8 mouse cellular contexts compared by ENCODE assay signal in the genomic region with DNA sequence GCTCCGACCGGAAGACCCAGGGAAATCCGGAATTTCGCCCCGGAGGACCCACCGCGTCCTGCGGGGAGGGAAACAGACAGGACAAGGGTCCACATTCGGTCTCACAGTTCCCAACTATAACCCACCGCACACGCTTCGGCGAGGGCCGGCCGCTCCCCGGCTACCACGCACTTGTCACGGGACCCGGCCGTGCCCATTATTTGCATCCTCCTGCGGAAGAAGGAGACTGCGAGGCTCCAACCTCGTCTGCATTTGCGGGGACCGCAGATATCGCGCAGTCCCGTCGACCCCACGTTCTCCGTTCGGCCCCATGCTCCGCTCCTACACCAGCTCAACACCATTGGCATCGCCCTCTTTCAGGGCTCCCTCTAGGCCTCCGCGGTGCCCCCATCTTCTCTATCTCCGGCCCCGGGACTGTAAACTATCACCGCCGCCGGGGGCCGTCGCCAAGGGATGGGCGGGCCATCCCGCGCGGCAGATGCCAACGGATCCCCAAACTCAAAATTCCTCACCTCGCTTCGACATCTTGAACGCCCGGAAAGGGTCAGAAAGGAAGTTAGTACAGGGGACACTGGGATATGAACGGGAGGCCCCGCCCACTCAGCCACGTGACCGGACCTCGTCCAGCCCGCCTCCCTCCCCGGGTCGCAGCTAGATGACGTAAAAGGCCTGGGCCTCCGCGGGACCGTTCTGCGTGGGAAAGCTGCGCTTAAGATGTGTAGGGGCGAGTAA. TPM values are rescaled to one million over a fixed set of nuclear protein-coding genes. Genes with fewer than 3 reads are reported as not detected.
DNase-seq lines count a peak whose midpoint lies in the region; ATAC-seq lines count a peak whose summit lies in the region.

TSS of gene Rpl23 (minus strand) at position 606 of the 732 bp plus-strand sequence.

- H3K9ac ChIP-seq in heart, embryonic 14.5 days (ENCODE audit: low read length), result peak within 1 kb of the TSS; percentile 100
- peak within 1 kb of the TSS; percentile 92 for H3K9ac ChIP-seq in liver, embryonic 13.5 days
- peak within 1 kb of the TSS; percentile 99 for H3K9ac ChIP-seq in stomach, embryonic 16.5 days (ENCODE audit: low read length)

- H3K4me1 ChIP-seq in heart, embryonic 14.5 days (ENCODE audit: control insufficient read depth in 2 of 2, insufficient read depth in 2 of 2, low read length in 2 of 2), result peaks cover 3 to 10% of the 10 kb centered on the region in 2 experiments
- peaks cover 40% of the 10 kb centered on the region for H3K4me1 ChIP-seq in liver, embryonic 13.5 days (replicated peaks)
- H3K4me1 ChIP-seq in stomach, embryonic 16.5 days (ENCODE audit: control insufficient read depth, insufficient read depth, low read length), result peaks cover 14% of the 10 kb centered on the region

- ATAC-seq in CD4-positive, CD25-positive, alpha-beta regulatory T cell, adult 4 months, result peak; percentile 91
- ATAC-seq in heart, embryonic 14.5 days (ENCODE audit: insufficient number of reproducible peaks, insufficient read depth, low FRiP score, low read depth), result peak; percentile 93
- peak; percentile 88 for ATAC-seq in liver, embryonic 13.5 days (ENCODE audit: low read depth)
- peak; percentile 97 for ATAC-seq in stomach, embryonic 16.5 days (ENCODE audit: insufficient read depth, low FRiP score)

- DNase-seq in c-Kit-negative CD71-positive TER-119-positive erythroid progenitor cells, embryonic 14.5 days (ENCODE audit: low read depth, low spot score), result peak; percentile 97
- peak; percentile 91 for DNase-seq in fibroblast of lung, adult 2 months (ENCODE audit: low read depth)
- DNase-seq in kidney, postnatal 14 days, result peak; percentile 100
- peak; percentile 97 for DNase-seq in liver, embryonic 13.5 days
- DNase-seq in neural tube, embryonic 10.5 days (ENCODE audit: extremely low spot score, low spot score), result peak; percentile 99

- under 1% methylated on average over 66 of the region's 67 CpGs for WGBS in heart, embryonic 14.5 days
- WGBS in liver, embryonic 13.5 days (ENCODE audit: insufficient replicate concordance), result under 1% methylated on average over 67 of the region's 67 CpGs
- WGBS in stomach, embryonic 16.5 days, result under 1% methylated on average over 67 of the region's 67 CpGs

- H3K36me3 ChIP-seq in heart, embryonic 14.5 days (ENCODE audit: control insufficient read depth, insufficient read depth, low read length), result peaks cover 42% of the 10 kb centered on the region
- H3K36me3 ChIP-seq in liver, embryonic 13.5 days, result peaks cover 43% of the 10 kb centered on the region
- H3K36me3 ChIP-seq in stomach, embryonic 16.5 days (ENCODE audit: control insufficient read depth, insufficient read depth, low read length), result peaks cover 33% of the 10 kb centered on the region

- no peaks in the 10 kb centered on the region for H3K27me3 ChIP-seq in heart, embryonic 14.5 days (ENCODE audit: control insufficient read depth, insufficient read depth, low read length)
- no peaks in the 10 kb centered on the region for H3K27me3 ChIP-seq in liver, embryonic 13.5 days
- no peaks in the 10 kb centered on the region for H3K27me3 ChIP-seq in stomach, embryonic 16.5 days (ENCODE audit: control insufficient read depth, insufficient read depth, low read length)

- H3K4me3 ChIP-seq in heart, embryonic 14.5 days (ENCODE audit: control insufficient read depth in 1 of 2, insufficient read depth in 1 of 2, low read depth in 1 of 2, low read length in 2 of 2), result peak within 1 kb of the TSS; percentile 66 to 79
- peak within 1 kb of the TSS; percentile 84 for H3K4me3 ChIP-seq in liver, embryonic 13.5 days (replicated peaks)
- H3K4me3 ChIP-seq in stomach, embryonic 16.5 days (replicated peaks; ENCODE audit: low read length), result peak within 1 kb of the TSS; percentile 98

- peak within 1 kb of the TSS; percentile 87 for H3K4me2 ChIP-seq in heart, embryonic 14.5 days (ENCODE audit: low read length)
- peak within 1 kb of the TSS; percentile 79 for H3K4me2 ChIP-seq in liver, embryonic 13.5 days
- peak within 1 kb of the TSS; percentile 72 for H3K4me2 ChIP-seq in stomach, embryonic 16.5 days (ENCODE audit: low read depth, low read length)

- peak within 1 kb of the TSS; percentile 85 to 86 for H3K27ac ChIP-seq in heart, embryonic 14.5 days (replicated peaks in 1 of 2; ENCODE audit: control insufficient read depth in 1 of 2, insufficient read depth in 1 of 2, low read depth in 2 of 2, low read length in 2 of 2)
- peak within 1 kb of the TSS; percentile 81 for H3K27ac ChIP-seq in liver, embryonic 13.5 days
- peak within 1 kb of the TSS; percentile 86 for H3K27ac ChIP-seq in stomach, embryonic 16.5 days (ENCODE audit: low read length)

- H3K9me3 ChIP-seq in heart, embryonic 14.5 days (ENCODE audit: control insufficient read depth, low read length), result no peaks in the 10 kb centered on the region
- H3K9me3 ChIP-seq in liver, embryonic 13.5 days (replicated peaks), result no peaks in the 10 kb centered on the region
- no peaks in the 10 kb centered on the region for H3K9me3 ChIP-seq in stomach, embryonic 16.5 days (replicated peaks; ENCODE audit: control insufficient read depth, low read length)

RNA-seq across cellular contexts. Expression of gene Rpl23, which starts in this region (rescaled TPM):
- polyA plus RNA-seq in CD4-positive, CD25-positive, alpha-beta regulatory T cell, adult 4 months (2017; shearing (Covaris generic)), result 1,000 to 10,000 TPM in 1 of 2 experiments, 100 to 1,000 TPM in 1; 884 to 1,093 TPM
- polyA plus RNA-seq in heart, embryonic 14.5 days (2014; fragmentation: Nextera tagmentation; extraction: Ambion mirVana), result 499 and 536 TPM in 2 replicates
- polyA plus RNA-seq in liver, embryonic 13.5 days (2015; fragmentation: Nextera tagmentation; extraction: Ambion mirVana), result 436 and 468 TPM in 2 replicates
- polyA plus RNA-seq in stomach, embryonic 16.5 days (2015; fragmentation: Nextera tagmentation; extraction: Ambion mirVana), result 439 and 586 TPM in 2 replicates

Comparison
In these comparisons a context has a peak if more than half of its experiments do, and no peak if none do; other contexts are left out.
1. Peak in every context shown above with its lines: DNase-seq, ATAC-seq, H3K4me3 ChIP-seq and H3K27ac ChIP-seq.